Mouse (Mus musculus) spleen, adult 12 weeks (tissue): ENCODE data around the gene Col8a1.

ENCODE experiments used
- DNase-seq: peaks from one replicate; pipeline ENCODE4 v3.0.0; 2022; ENCODE audit warnings: low spot score

Gene Col8a1

GRCm38 (mm10) chr16:57754526-57755125 lies at the start of gene Col8a1:
Gene Col8a1, minus strand, starts transcription at chr16:57754737.
- DNase-seq = no peak

DNA sequence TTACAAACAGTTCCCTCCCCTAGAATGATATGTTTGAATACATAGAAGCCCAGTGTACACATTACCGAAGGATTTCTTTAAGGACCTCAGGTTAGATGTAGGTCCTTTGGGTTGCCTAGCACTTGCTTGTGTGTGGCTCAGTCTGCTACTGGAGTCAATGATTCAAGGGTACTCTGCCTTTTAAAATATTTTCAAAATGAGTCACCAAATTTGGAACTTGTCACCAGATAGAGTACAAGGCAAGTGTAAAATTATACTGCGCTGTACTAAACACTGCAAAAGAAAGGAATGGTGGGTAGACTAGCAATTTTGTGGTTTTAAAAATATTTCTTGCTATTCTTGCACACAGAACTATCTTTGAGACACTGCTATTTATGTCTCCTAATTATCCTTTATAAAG lies 47.3 kb upstream of the Col8a1 start:
- no peak for DNase-seq

GRCm38 (mm10) chr16:57796321-57796720 lies 41.8 kb upstream of the Col8a1 start:
- DNase-seq = no peak

GRCm38 (mm10) chr16:57779011-57779410 lies 24.5 kb upstream of the Col8a1 start:
- no peak for DNase-seq

DNA sequence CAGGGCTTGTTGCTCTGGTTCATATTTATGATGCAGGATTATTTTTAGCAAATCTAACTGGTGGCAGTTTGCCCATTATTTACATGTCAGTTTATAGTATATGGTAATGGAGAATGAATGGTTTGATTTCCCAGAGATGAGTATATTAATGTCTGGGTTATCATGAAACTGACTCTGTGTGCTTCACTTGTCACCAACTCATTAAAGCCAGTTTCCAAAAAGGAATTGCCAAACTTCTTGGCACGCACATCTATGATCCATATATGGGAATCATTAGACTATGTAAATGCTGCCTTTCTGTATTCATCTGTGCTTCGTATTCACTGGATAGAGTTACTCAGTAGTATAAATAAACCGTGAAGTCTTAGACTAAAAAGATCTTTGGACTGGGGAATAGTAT lies 11.1 kb upstream of the Col8a1 start:
- DNase-seq = no peak

GRCm38 (mm10) chr16:57759862-57760261 lies 5.3 kb upstream of the Col8a1 start:
- no peak for DNase-seq

- DNase-seq = no peak
Measured at GRCm38 (mm10) chr16:57755708-57756107, 1.2 kb upstream of the Col8a1 start.

GRCm38 (mm10) chr16:57755241-57755640 lies 704 bp upstream of the Col8a1 start:
- no peak for DNase-seq

- DNase-seq = no peak
Measured at GRCm38 (mm10) chr16:57753539-57754280, 827 bp downstream of the Col8a1 start.

DNA sequence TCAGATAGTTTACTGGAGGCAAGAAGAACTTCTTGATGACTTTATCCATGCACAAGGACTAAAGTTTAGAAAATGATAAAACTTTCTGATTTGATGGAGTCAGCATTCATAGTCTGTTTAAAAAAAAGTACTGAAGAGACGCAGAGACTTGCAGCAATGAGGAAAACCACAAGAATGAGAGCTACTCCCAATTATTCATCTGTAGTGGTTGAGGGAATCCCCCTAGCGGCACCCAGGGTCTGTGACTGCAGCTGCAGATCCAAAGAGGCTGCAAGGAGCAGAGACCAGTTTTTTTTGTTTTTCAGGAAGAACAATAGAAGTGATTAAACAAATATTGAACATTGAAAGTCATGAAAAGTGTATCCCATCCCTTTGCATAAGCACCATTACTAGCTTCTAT lies 4.0 kb downstream of the Col8a1 start:
- DNase-seq = no peak

DNA sequence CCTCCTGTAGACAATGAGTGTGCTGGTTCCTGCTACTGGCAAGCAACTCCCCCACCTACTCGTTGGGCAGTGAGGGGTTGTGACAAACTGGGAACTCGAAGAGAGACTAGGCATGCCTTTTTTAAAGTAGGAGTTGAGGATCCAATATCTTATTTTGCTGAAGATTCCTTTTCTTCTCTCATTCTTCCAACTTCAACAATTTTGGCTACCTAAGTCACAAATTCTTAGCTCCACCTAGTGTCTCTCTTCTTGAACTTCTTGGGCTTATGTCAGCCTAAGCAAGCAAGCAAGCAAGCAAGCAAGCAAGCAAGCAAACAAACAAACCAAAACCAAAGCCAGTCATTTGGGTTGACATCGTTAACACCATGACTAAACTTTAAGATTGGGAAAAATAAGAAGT lies 6.4 kb downstream of the Col8a1 start:
- no peak for DNase-seq

GRCm38 (mm10) chr16:57747357-57748056 lies 7.0 kb downstream of the Col8a1 start:
- no peak for DNase-seq

- no peak for DNase-seq
Measured at GRCm38 (mm10) chr16:57740169-57740568, 14.4 kb downstream of the Col8a1 start.

GRCm38 (mm10) chr16:57734942-57735341 lies 19.6 kb downstream of the Col8a1 start:
- DNase-seq = no peak

GRCm38 (mm10) chr16:57733545-57733944 lies 21.0 kb downstream of the Col8a1 start:
- no peak for DNase-seq

DNA sequence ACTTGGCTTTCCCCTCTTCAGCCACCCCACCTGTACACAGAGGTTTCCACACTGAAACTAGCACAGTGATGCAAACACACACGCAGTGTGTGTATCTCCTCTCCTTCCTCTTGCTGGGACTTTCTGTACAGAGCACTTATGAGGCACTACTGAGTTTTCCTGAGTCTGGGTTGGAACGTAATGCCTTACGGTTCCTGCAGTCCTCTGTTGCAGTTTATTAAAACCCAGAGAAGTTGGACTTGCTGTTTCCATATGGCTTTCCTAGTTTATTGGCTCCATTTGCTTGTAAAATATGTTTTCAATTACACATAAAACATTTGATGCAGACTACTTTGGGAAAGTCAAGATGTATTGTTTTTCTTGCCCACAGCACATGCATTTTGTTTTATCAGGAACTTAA lies 21.4 kb downstream of the Col8a1 start:
- no peak for DNase-seq

DNA sequence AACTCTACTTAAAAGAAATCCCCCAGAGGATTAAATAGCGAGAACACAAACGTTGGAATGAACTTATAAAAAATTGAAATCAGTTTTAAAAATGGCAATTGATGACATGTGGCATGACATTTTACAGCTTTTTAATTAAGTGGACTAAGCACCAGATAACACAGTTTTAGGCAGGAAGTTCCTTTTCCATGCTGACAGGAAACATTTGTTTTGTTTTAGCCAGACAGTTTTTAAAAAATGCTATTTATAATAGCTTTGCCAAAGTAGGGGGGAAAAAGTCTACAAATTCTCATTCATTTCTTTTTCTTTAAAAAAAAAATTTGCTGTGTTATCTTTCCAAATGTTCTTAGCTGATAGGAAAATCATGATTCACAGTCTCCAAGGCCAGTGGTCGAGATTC lies 29.6 kb downstream of the Col8a1 start:
- DNase-seq = no peak

GRCm38 (mm10) chr16:57718982-57719381 lies 35.6 kb downstream of the Col8a1 start:
- no peak for DNase-seq

DNA sequence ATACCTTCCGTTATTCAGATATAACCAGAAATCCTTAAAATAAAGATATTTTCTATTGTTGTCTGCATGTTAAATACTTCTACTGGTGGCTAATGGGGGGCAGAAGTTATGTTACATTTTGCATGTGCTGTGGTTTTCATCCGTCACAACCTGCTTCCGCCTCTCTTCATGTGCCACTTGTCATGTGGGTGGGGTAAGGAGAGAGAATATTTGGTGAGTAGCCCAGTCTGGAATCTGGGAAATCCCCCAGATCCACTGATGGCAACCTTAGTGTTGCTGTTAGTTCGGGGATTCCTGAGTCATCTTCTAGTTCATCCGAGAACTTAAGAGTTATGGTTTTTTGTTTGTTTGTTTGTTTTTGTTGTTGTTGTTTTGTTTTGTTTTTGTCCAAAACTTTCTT lies 55.8 kb downstream of the Col8a1 start:
- no peak for DNase-seq

DNA sequence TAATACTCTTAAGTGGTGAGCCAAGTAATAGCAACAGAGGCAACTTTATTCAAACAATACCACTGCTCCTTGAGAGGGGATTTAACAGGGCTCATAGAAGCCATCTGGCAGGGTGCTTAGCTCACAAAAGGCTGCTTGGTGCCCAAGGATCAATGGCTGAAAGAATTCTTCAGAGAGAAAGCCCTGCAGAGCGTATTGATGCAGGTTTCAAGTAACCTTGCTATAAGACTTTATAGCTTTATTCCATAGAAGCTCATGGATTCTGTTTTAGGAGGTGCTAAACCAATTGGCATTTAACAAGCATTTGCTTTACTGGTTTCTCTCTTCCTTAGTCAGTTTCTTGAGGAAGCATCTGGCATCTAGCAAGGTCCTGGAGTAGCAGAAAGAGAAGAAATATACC lies 59.8 kb downstream of the Col8a1 start:
- no peak for DNase-seq

GRCm38 (mm10) chr16:57693906-57694522 lies 60.5 kb downstream of the Col8a1 start:
- no peak for DNase-seq

- DNase-seq = no peak
Measured at GRCm38 (mm10) chr16:57685790-57686399, 68.6 kb downstream of the Col8a1 start.
